Mouse (Mus musculus) left cerebral cortex, postnatal 25 days (tissue): ENCODE results near the gene Echs1. TPM values are rescaled to one million over a fixed set of nuclear protein-coding genes. Genes with fewer than 3 reads are reported as not detected.

Experiments
- DNase-seq, 2 experiments: peaks; one replicate each; pipeline ENCODE4 v3.0.0; 2022; ENCODE audit warnings: low spot score in 2 of 2, mixed read lengths in 1 of 2
- intact Hi-C: fragments of 180-260 bp; cut with DNase I; formaldehyde crosslinking; loops from one replicate; pipeline ENCODE4 v1.15.1; 2025
- total RNA-seq, 2 experiments: library from RNA; stranded (reverse); gene quantifications; 2 replicates each; pipeline ENCODE4 v1.2.3; 2021

Gene Echs1
- total RNA-seq, 2 experiments from 2014 or later, result 46.1 to 49.0 TPM

DNA sequence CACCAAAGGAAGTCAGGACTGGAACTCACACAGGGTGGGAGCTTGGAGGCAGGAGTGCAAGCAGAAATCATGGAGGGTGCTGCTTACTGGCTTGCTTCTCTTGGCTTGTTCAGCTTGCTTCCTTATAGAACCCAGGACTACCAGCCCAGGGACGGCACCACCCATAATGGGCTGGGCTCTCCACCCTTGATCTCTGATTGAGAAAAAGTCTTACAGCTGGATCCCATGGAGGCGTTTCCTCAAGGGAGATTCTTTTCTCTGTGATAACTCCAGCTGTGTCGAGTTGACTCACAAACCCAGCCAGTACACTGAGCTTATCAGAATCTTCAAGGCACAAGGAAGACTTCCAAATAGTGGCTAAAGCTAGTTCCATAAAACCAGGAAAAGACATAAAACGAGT lies 6.5 kb upstream of the Echs1 start:
- no peak for DNase-seq
- intact Hi-C loops, result no loop called here

DNA sequence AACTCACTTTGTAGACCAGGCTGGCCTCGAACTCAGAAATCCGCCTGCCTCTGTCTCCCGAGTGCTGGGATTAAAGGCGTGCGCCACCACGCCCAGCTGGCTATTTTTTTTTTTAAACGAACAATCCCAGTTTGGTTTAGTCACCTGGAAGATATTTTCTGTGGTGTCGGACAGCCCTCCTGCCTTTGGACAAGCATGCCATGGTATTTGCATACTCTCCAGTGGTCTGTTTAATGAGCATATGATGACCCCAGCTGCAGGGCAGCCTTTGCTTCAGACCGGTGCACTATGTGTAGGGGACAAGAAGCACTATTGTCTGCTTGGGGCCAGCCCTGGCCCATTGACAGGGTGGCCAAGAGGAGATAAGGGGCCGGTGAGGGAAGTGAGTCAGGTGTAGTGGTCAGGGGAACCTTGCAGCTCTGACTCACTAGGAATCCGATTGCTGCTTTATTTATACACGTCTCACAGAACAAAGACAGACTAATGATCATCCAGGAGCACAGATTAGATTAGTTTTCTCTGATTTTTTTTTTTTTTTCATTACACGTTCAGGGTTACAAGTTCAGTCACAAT lies 5.1 kb upstream of the Echs1 start:
- intact Hi-C loops, result no loop called here
- no peak for DNase-seq

GRCm38 (mm10) chr7:140120484-140120883 lies 4.2 kb upstream of the Echs1 start:
- no peak for DNase-seq
- intact Hi-C loops, result no loop called here

DNA sequence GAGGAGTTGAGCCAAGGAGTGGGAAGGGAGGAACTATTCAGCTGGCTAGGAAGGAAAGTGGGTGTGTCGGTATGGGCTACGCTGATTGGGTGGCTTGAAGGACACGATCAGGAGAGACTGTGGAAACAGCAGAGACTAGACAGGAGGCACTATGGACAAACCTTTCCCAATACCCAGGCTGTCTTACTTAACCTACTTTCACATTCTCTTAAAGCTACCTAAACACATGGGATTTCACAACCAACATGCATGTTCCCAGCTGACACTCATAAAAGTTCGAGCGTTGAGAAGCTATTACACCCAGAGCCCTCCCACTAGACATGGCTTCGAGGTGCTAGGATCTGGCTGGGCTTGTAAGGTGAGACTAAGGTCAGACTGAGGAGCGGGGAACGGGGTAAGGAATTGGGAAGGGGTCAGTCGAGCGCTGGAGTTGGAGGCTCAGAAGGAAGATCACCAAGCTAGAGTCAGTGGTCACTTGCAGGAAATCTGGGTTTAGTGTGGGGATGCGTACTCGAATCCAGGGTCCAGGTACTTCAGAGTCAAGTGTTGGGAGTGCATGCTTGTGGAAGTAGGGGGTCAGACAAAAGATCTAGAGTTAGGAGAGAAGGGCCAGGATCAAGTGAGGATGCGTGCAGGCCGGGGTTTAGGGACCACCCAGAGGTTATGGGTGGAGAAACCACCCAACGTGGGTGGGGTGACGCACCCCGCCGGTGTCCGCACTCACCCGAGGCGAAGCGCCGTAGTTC lies 520 bp downstream of the Echs1 start, which contains the start of gene Paox:
Paox (plus strand) TSS at position 217 of the 746 bp plus-strand sequence.
- peak; percentile 57 to 80 for DNase-seq
- intact Hi-C loops, result loop anchor here (1.0 kb wide), 2 partner anchors 22 to 34 kb away; partner anchors contain the start of gene Mtg1

GRCm38 (mm10) chr7:140111943-140112342 lies 4.3 kb downstream of the Echs1 start:
- intact Hi-C loops, result no loop called here
- DNase-seq, result no peak

DNA sequence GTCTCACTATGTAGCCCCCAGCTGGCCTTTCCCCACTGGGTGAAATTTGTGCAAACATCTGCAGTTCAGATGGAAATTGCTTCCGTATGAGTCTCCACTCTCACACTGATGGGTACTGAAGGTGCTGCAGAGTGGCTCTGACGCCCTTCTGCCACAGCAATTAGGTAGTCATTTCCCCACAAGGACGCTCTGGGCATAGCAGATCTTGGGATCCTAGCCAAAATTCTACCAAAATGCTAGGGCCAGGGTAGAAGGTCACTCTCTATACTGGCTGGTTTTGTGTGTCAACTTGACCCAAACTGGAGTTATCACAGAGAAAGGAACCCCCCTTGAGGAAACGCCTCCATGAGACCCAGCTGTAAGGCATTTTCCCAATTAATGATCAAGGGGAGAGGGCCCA lies 12.3 kb downstream of the Echs1 start:
- intact Hi-C loops, result no loop called here
- DNase-seq, result no peak

DNA sequence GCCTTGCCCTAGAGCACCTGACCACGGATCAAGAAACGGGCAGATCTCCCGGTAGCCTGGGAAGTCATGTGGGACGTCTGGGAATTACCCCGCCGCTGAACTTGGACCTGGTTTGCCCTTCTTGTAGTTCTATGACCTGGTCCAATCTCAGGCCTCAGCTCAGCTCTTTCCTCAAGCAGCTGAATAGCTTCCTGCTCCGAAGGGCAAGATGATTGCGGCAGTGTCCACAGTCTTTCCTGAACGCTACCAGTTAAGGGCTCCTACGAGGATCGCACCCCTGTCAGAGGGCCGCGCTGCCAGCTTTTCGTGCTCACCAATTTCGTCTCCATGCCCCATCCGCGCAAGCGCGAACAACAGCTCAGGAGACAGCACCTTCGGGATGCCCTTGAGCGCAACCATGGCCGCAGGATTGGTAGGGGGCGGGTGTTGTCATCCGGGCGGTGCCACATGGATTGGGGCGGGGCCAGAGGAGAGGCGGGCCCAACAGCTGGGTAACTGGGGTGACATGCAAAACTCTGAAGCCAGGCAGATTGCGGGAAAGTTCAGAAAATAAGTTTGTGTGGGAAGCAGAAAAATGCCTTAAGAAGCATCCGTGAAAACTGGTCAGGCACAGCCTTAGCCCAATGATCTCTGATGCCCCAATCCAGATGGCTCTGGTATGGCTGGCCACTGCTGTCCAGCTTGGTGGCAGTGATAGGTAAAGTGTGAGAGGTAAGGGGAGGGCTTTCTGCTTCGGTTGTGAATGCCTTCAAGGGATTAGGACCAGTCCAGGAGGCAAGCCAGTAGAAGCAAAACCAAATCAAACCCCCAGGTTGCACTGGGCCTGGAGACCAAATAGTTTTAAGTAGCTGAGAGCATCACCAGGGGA lies 14.0 kb downstream of the Echs1 start, which contains the start of gene Fuom:
Fuom (minus strand) TSS at position 449 of the 868 bp plus-strand sequence.
- peak; percentile 79 to 89 for DNase-seq
- intact Hi-C loops, result no loop called here

GRCm38 (mm10) chr7:140101498-140101897 lies 14.8 kb downstream of the Echs1 start:
- DNase-seq, result peak in 1 of 2 experiments; percentile 21
- intact Hi-C loops, result no loop called here

DNA sequence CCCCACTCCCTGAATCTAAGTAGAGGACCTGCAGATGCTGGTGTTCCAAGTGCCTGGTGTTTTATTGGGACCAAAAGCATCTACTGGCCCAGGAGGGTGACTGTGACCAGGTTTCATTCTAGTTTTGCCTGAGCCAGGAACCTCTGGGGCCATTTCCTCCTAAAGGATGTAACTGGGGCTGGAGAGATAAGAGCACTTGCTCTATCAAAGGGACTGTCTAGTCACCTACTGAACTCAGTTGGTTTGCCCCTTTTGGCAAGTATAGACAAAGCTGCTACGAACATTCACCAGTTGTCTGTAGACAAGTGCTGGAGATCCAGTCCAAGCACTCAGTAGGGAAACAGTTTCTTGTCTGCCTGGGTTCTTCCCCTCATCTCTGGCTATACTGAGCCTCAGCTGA lies 17.8 kb downstream of the Echs1 start:
- intact Hi-C loops, result no loop called here
- DNase-seq, result no peak

DNA sequence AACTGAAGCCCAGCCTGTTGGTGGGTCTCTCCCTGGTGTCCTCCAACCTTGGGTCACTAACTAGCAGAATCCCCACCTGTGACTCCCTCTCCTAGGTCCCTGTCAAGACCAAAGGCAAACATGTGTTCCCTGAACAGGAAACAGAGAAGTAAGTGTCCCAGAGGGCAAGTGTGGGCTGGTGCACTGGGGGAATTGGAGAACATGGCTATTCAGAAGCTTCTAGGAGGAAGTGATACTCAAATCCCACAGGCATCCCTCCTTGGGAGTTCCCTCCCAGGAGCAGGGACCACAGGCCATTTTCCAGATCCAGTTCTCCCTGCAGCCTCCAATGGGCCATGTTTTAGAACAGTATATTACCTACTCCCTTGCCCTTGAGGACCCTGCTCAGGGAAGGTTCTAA lies 20.2 kb downstream of the Echs1 start:
- intact Hi-C loops, result no loop called here
- no peak for DNase-seq

- intact Hi-C loops, result no loop called here
- DNase-seq, result no peak
Observed at GRCm38 (mm10) chr7:140095556-140095955, 20.7 kb downstream of the Echs1 start.

GRCm38 (mm10) chr7:140094954-140095353 lies 21.3 kb downstream of the Echs1 start:
- no peak for DNase-seq
- intact Hi-C loops, result no loop called here

DNA sequence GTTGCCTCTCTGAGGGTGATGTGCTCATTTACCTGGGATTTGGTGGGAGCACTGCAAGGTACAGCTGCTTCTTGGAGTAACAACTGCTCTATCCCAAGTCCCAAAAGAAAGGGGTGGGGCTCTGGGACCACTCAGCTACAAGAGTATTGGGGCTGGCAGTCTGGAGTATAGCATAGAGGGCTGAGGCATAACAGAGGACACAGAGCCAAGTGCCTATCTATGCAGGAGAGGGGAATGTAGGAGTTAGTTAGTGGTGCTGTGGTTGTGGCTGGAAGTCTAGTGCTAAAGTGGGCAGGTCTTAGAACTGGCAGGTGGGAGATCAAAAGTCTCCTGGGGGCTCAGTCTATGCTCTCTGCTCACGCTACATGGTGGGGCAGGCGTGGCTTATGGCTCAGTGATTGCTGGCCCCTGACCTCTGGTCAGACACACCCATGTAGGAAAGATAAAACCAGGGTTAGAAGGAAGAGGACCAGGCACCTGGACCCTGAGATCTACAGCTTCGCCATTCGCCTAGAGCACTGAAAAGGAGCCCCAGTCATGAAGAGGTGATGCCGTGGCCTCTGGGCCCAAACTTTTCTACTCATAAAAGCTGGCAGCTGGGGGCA lies 23.2 kb downstream of the Echs1 start, which contains the start of gene Prap1:
Prap1 (plus strand) TSS at position 472 of the 605 bp plus-strand sequence.
- DNase-seq, result no peak
- intact Hi-C loops, result no loop called here

GRCm38 (mm10) chr7:140090601-140091000 lies 25.7 kb downstream of the Echs1 start:
- intact Hi-C loops, result no loop called here
- DNase-seq, result no peak

DNA sequence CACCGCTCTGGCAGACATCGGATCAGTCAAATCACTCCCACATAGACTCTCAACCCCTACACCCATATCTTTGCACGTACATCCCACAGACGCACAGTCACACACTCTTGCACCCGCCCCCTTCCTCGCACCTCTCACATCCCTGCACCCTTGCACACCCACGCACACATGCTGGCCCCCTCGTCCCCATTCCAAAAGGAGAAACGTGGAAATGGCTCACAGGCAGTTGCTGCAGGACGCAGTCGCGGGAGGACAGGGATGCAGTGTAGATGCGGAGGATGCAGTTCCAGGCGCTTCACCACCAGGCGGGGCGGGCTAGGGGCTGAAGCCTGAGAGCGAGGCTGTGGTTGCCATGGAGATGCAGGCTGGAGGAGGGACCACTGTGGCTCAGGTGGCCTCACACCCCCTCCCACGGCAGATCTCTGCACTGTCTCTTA lies 34.0 kb downstream of the Echs1 start, which contains the start of gene Caly:
Caly (minus strand) TSS at position 307 of the 437 bp plus-strand sequence.
- intact Hi-C loops, result loop anchor here (5.0 kb wide), 1 partner anchor 395 kb away; no protein-coding TSS in a partner anchor
- peak; percentile 92 to 98 for DNase-seq

GRCm38 (mm10) chr7:140081408-140082241 lies 34.7 kb downstream of the Echs1 start:
- intact Hi-C loops, result loop anchor here (1.0 to 5.0 kb wide), 2 partner anchors 35 to 396 kb away; partner anchors contain the start of gene Echs1
- DNase-seq, result peak; percentile 48 to 63

DNA sequence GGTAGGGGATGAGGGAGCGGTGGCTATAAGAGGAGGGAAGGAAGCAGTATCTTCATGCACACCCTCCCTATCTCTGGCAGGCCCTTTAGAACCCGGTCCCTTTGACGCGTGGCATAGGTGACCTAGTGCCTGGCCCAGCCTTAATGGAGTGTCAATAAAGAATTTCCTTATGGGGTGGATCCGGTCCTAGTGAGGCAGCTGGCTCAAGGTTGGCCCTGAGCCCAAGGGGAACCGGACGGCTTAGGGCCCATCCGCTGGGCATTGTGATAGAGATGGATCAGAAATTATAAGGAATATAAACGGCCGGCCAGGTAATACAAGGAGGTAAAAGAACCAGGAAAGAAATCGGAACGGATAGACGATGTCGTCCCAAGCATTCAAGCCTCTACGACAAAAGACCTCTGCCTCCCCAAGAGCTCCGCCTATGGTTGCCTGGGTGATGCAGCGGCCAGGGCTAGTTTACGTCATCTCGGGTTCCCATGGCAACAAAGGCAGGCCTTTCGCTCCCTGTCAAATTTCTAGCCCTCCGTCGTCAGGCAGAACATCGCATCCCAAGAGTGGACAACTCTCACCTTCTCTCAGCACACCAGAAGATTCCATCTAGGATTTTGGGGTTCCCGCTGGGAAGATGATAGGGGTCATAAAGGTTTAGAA lies 35.6 kb downstream of the Echs1 start:
- DNase-seq, result peak; percentile 92 to 98
- intact Hi-C loops, result loop anchor here (1.0 to 5.0 kb wide), 2 partner anchors 36 to 397 kb away; partner anchors contain the start of gene Echs1

- intact Hi-C loops, result loop anchor here (1.0 kb wide), 2 partner anchors 63 to 750 kb away; no protein-coding TSS in a partner anchor
Observed at GRCm38 (mm10) chr7:140078711-140079110, 37.6 kb downstream of the Echs1 start.

More at GRCm38 (mm10) chr7:140078711-140079110, 37.6 kb downstream of the Echs1 start:
- DNase-seq, result peak; percentile 64 to 82
